Mouse (Mus musculus) Muller cell, postnatal 12 days (primary cell): ENCODE data around the gene Tsen34.
"Not testable (repeated sequence)": the region's sequence is repeated elsewhere in the genome, so short reads cannot be mapped to it uniquely, and the experiment has no call there.

Experiments
- DNase-seq: peaks from one replicate; pipeline ENCODE4 v3.0.0-alpha.2; 2015; ENCODE audit errors: inconsistent ontology term

Tsen34 gene

GRCm38 (mm10) chr7:3685400-3686187 is 7.1 kb upstream of the Tsen34 start:
- no peak for DNase-seq

GRCm38 (mm10) chr7:3691919-3692318 is 744 bp upstream of the Tsen34 start:
- no peak for DNase-seq

- peak; percentile 96 for DNase-seq
Measured at GRCm38 (mm10) chr7:3692987-3693808, 535 bp downstream of the Tsen34 start, which contains the start of gene Mboat7. TSS of gene Mboat7 (minus strand) at chr7:3693523.

GRCm38 (mm10) chr7:3693809-3694075 is 1.1 kb downstream of the Tsen34 start:
- DNase-seq: no peak

- DNase-seq: peak; percentile 93
Measured at GRCm38 (mm10) chr7:3694076-3694948, 1.6 kb downstream of the Tsen34 start.

GRCm38 (mm10) chr7:3694949-3695305 is 2.3 kb downstream of the Tsen34 start:
- DNase-seq: not testable (repeated sequence)

GRCm38 (mm10) chr7:3698471-3698870 is 5.8 kb downstream of the Tsen34 start:
- DNase-seq: no peak

GRCm38 (mm10) chr7:3703148-3703878 is 10.7 kb downstream of the Tsen34 start:
- DNase-seq: no peak

GRCm38 (mm10) chr7:3703879-3704441 is 11.3 kb downstream of the Tsen34 start, which contains the start of gene Rps9:
TSS of gene Rps9 (plus strand) at chr7:3703993.
- DNase-seq: peak; percentile 93

- DNase-seq: no peak
Measured at GRCm38 (mm10) chr7:3704475-3704874, 11.8 kb downstream of the Tsen34 start.

GRCm38 (mm10) chr7:3705461-3705860 is 12.8 kb downstream of the Tsen34 start:
- not testable (repeated sequence) for DNase-seq

GRCm38 (mm10) chr7:3705911-3706310 is 13.2 kb downstream of the Tsen34 start:
- no peak for DNase-seq

- no peak for DNase-seq
Measured at GRCm38 (mm10) chr7:3706343-3706934, 13.8 kb downstream of the Tsen34 start.

- no peak for DNase-seq
Measured at GRCm38 (mm10) chr7:3707027-3707426, 14.4 kb downstream of the Tsen34 start.

- DNase-seq: no peak
Measured at GRCm38 (mm10) chr7:3707568-3708413, 15.1 kb downstream of the Tsen34 start.

- DNase-seq: not testable (repeated sequence)
Measured at GRCm38 (mm10) chr7:3708447-3708980, 15.9 kb downstream of the Tsen34 start.

GRCm38 (mm10) chr7:3709000-3709399 is 16.3 kb downstream of the Tsen34 start:
- DNase-seq: no peak

- peak; percentile 29 for DNase-seq
Measured at GRCm38 (mm10) chr7:3712264-3712942, 19.7 kb downstream of the Tsen34 start.

GRCm38 (mm10) chr7:3715249-3715648 is 22.6 kb downstream of the Tsen34 start:
- DNase-seq: no peak
